Mouse (Mus musculus) gastrocnemius, postnatal 10 days (tissue): ENCODE results near the gene Ctnnd2. TPM values are rescaled to one million over a fixed set of nuclear protein-coding genes. Genes with fewer than 3 reads are reported as not detected.
A peak's percentile ranks its signal among the peaks of the same experiment; 100 is the strongest.
"Not testable (repeated sequence)": the region's sequence is repeated elsewhere in the genome, so short reads cannot be mapped to it uniquely, and the experiment has no call there.

Experiments used
- DNase-seq: peaks from one replicate; pipeline ENCODE4 v3.0.0; 2021; ENCODE audit warnings: mixed read lengths
- long read RNA-seq, 2 experiments: library from polyadenylated mRNA; stranded (forward); transcript quantifications; one replicate each; pipeline ENCODE4 v2.0.0; 2021
- total RNA-seq, 2 experiments: library from RNA; stranded (reverse); gene quantifications; 2 replicates each; pipeline ENCODE4 v1.2.3; 2021

The Ctnnd2 gene
- under 1 TPM; 0.63 to 0.94 TPM for total RNA-seq
- long read RNA-seq, experiment 1, result 0 reads
- long read RNA-seq, experiment 2, result 0 reads

DNA sequence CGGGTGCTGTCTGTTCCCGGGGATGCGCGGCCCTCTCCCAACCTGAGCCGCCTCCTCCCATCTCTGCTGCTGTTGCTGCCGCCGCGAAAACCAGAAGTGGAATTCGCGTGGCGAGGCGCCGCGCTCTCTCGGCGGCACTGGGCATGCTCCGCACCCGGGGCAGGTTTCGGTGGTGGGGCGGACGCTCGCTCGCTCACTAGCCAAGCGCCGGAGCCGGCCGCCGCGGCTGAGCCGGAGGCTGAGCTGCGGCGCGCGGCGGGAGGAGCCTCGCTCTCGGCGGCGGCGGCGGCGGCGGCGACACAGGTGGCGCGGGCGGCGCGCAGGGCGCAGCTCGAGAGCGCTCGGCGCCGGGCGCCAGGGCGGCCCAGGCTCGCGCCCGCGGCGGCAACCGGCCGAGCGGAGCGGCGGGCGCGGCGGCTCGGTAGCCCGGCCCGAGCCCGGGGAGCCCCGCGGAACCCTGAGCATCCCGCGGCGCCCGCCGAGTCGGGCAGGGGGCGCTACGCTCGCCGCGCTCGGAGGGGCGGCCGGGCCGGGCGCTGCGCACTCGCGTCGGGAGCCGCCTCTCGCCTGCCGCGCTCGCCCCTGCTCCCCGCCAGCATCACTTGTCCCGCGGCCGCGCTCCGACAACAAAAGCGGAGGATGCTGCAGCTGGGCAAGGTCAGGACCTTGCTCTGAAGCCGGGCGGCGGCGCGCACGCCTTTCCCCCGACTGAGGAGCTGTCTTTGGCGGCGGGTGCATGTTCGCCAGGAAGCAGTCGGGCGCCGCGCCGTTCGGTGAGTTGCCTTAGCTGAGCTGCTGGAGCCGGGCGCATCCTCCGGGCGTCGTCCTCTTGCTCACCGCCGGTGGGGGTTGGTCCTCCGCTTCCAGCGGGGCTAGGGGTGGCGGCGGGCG lies at the start of gene Ctnnd2:
TSS of gene Ctnnd2 (plus strand) at position 203 of the 891 bp plus-strand sequence.
- peak; percentile 23 for DNase-seq

DNA sequence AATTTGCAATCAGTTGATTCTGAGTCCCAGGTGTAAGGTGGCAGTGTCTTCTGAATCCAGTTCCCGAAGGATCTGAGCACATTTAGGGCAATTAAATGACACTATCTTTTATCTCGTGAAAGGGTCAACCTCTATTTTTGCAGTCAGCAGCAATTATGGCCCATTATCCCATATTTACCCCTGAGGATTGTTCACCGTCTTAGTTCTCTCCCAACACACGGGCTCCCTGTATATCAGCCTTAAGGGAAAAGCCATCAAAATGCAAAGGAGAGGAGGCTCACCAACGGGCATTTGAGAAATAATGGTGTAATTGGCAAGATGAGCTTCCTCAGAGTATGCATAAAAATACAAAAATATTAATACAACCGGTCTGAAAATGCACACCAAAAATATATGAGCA lies 41.7 kb upstream of the Ctnnd2 start:
- DNase-seq, result no peak

GRCm38 (mm10) chr15:30139626-30140025 lies 32.8 kb upstream of the Ctnnd2 start:
- not testable (repeated sequence) for DNase-seq

DNA sequence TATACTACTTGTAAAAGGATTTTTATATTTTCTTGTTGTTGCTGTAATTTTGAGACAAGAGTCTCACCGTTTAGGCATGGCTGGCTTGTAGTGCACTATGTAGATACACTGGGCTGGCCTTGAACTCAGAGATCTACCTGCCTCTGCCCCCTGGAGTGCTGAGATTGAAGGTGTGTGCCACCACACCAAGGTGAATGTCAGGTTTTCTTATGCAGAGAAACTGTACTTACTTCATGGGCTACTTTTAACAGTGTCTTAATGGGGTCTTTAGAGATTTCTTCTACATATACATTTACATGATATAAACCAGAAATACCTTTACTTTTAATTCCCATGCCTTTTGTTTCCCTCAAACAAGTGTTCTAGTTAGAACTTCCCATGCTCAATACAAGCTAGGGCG lies 27.0 kb upstream of the Ctnnd2 start:
- DNase-seq, result no peak

DNA sequence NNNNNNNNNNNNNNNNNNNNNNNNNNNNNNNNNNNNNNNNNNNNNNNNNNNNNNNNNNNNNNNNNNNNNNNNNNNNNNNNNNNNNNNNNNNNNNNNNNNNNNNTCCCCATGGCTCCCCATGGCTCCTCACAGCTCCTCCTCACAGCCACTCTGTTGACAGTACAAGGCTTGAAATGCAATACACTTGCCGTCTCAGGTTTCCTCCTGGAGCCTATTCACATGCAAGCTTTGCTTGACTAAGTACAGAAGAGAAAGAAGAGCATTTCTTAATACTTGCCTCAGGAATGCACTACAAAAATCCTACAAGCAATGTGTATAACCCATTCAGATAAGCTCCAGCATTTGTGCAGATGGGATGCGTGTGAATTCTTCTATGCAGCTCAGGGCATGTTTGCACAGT lies 20.2 kb upstream of the Ctnnd2 start:
- DNase-seq, result no peak

- DNase-seq, result no peak
These were observed 14.4 kb upstream of the Ctnnd2 start for GRCm38 (mm10) chr15:30157975-30158374.

DNA sequence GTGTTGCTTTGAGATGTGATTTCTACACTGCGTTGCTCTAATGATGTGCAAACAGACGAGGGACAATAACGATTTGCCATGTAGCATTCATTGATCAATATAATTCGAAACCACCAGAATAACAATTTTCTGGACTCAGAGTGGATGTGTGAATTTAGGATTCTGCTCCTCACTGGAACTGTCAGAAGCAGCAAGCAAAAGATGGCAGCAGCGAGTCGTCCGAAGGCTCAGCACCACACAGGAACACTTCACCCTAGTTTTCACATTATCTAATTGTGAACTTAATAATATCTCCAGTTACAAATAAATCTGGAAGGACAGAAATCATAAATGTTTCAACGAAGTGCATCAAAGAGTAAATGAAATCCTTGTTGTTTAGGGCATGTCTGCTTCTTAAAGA lies 2.4 kb upstream of the Ctnnd2 start:
- no peak for DNase-seq

DNA sequence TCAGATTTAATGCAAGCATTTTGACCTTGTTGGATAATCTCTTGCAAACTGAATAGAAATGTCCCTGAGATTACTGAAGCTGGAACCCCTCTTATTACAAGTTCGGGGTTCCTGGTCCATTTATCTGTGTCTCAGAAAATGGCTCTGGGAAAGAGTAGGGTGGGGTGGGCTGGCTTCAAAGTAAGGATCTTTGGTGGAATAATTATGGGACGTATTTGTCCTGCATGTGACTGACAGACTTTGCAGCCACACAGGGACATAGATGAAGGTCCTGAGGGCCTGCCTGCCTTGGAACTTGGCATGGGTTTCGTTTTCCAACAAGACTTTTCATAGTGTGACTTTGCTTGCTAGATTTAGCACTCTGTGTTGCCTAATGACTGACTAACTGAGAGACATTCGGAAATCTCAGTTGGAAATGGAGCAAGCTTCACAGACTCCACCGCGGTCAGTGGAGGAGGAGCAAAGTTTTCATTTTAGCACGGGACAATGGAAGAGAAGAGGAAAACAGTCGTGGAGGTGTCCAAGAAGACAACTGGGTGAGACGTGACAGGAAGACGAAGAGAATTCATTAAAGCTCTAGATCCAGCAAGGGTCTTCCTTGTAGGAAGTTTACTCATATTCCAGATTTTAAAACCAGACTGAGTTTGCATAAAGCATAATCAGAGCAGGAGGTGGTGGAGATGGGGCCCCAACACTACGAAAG lies 749 bp upstream of the Ctnnd2 start:
- DNase-seq, result no peak

GRCm38 (mm10) chr15:30173370-30173941 lies 1.1 kb downstream of the Ctnnd2 start:
- no peak for DNase-seq

GRCm38 (mm10) chr15:30174321-30174720 lies 1.9 kb downstream of the Ctnnd2 start:
- no peak for DNase-seq

DNA sequence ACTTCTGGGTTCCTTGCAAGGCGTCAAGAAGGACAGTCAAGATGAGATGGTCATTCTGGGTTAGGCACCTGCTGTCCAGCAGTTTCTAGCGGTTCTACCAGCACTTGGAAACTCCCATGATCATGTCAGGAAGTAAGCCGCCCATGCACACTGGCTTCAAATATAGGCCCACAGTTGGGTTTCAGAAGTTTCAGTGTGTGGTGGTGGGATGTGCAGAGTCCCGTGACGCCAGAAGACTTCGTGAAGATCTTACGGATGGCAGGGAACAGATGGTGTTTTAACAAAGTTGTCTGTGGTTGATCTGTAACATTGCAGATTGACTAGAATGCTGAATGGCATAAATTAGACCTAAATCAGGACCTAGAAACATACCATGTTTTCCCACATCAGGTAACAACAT lies 11.6 kb downstream of the Ctnnd2 start:
- no peak for DNase-seq

DNA sequence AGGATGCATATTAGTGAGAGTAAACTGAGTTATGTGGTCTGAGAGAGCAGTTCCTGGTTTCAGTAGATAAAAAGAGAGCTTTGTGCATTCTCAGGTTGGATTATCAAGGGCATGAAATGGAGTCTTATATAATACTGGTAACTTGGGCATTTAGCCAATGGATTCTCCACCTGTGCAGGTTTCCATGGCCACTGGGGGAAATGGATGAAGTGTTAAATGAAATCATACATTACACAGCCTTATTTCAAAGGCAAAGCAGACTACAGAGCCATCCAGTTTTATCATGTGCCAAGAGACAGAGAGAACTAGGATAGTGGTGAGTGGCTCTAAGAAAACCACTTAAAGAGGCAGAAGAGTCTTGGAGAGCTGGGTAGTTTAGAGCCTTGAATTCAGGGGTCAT lies 18.5 kb downstream of the Ctnnd2 start:
- no peak for DNase-seq

GRCm38 (mm10) chr15:30191931-30192668 lies 19.7 kb downstream of the Ctnnd2 start:
- DNase-seq, result no peak

DNA sequence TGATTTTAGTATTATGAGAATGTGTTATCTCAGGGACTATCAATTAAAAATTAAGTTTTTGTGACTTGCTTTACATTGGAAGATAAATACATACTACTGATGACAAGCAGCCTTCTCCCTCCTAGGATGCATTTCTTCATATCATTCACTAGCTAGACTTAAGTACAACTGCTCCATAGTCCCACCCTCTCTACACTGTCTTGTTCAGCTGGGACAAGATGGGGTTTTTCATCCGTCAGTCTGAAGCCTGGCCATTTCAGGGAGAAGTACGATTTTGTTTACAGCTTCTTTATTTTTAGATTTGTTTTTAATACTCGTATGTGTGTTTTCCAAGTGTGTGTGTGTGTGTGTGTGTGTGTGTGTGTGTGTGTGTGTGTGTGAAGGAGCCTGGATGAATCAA lies 26.0 kb downstream of the Ctnnd2 start:
- no peak for DNase-seq

DNA sequence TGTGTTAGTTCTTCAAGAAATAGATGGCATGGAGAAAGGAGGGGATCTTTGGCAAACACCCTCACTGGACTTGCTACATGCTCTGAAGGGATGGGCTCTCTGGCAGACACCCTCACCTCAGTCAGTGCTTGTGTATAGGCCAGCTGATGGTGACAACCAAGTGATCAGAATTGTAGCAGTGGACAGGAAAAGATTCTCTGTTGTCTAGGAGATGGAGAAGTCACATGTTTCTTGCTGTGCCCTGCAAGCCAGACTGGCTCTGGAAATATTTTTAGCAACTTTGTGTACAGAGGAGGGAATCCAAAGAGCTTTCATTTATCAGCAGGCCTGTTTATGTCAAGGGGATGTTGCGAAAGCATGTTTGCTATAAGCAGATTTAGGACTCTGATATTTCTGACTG lies 27.4 kb downstream of the Ctnnd2 start:
- DNase-seq, result no peak

GRCm38 (mm10) chr15:30201211-30201610 lies 28.8 kb downstream of the Ctnnd2 start:
- DNase-seq, result no peak

- no peak for DNase-seq
These were observed 29.2 kb downstream of the Ctnnd2 start for GRCm38 (mm10) chr15:30201617-30202016.

GRCm38 (mm10) chr15:30212746-30213145 lies 40.4 kb downstream of the Ctnnd2 start:
- DNase-seq, result no peak

DNA sequence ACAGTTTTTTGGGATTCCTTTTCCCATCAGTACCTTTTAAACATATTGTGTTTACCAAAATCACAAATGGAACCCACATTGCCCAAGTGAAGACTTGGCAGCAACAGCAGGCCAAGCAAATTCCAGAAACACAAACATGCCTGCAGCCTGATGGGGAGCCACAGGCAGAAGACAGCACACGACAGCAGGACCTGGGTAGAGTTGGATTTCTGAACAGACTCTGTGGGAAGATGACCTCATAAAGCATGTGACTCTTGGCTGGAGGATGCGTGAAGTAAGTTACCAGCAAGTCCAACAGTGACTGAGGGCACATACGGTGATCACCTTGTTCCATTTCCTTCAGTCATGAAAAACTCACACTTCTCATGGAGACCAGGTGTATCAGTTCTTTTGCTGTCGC lies 43.5 kb downstream of the Ctnnd2 start:
- DNase-seq, result no peak

DNA sequence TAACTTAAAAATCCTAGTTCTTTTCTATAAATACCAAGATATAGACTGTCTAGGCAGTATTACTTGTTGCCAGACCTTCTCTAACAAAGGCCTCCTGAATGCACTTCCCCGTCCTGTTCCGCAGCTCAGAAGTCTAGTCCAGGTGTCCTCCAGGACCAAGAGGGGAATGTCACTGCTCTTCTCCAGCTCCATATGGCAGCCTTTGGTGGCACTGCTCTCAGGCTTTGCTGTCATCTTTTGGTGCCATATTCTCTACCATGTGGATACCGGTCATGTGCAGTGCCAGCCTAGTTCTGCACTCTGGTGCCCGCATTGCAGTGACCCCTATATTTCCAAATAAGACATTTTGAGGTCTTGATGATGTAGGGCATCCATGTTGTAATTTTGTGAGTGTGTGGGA lies 56.7 kb downstream of the Ctnnd2 start:
- no peak for DNase-seq

- DNase-seq, result no peak
These were observed 63.0 kb downstream of the Ctnnd2 start for GRCm38 (mm10) chr15:30235210-30236034.

- no peak for DNase-seq
These were observed 68.5 kb downstream of the Ctnnd2 start for GRCm38 (mm10) chr15:30240881-30241280.
